Mouse (Mus musculus) liver, embryonic 14.5 days (tissue): ENCODE measurements around the gene Mras.

ENCODE experiments used
- CTCF ChIP-seq: IDR thresholded peaks from 2 replicates; pipeline ENCODE4 v1.5.1; 2016; ENCODE audit warnings: antibody characterized with exemption, low read depth, control low read depth
- EP300 ChIP-seq: IDR thresholded peaks from 2 replicates; pipeline ENCODE4 v1.6.1; 2016; ENCODE audit warnings: antibody characterized with exemption, low read depth

- TF ChIP-seq CTCF, result no peak
- TF ChIP-seq EP300, result no peak
Observed at GRCm38 (mm10) chr9:99436182-99437030, 775 bp downstream of the Mras start.
